Mouse (Mus musculus): ENCODE measurements around the gene Srsf3. TPM values are rescaled to one million over a fixed set of nuclear protein-coding genes. Genes with fewer than 3 reads are reported as not detected.
"Not testable (repeated sequence)": the region's sequence is repeated elsewhere in the genome, so short reads cannot be mapped to it uniquely, and the experiment has no call there.

The Srsf3 gene
- polyA plus RNA-seq, 1 experiment from 2014 or later, result 411 TPM

DNA sequence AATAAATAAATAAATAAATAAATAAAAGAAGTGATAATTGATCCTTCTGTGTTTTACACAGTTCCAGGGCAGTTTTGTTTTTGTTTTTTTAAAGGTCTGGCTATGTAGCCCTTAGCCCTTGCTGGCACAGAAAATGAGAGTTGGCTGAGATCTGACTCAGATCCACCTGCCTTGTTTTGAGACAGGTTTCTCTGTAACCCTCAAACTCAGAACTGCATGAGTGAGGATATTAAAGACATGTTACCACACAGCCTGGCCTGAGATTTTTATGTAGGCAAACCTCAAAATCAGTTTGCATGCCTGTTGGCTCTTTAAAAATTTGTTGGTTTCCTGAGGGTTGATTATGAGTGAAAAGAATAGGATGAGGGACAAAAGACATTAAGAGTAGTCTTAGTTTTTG lies 3.1 kb downstream of the Srsf3 start:
- Histone ChIP-seq H3K27me3 (no peaks in the 10 kb centered on the region), H3K4me2 (peak overlapping the region; percentile 98), H3K27ac (replicated peaks) (no peak overlapping the region), H3K36me3 (peaks cover 40% of the 10 kb centered on the region), H3K9me3 (no peaks in the 10 kb centered on the region), H3K9ac (no peak overlapping the region), H3K4me1 (replicated peaks) (peaks cover 53% of the 10 kb centered on the region), H3K4me3 (peak overlapping the region; percentile 67)
- no peak for ATAC-seq (ENCODE audit: low FRiP score, low read depth)

DNA sequence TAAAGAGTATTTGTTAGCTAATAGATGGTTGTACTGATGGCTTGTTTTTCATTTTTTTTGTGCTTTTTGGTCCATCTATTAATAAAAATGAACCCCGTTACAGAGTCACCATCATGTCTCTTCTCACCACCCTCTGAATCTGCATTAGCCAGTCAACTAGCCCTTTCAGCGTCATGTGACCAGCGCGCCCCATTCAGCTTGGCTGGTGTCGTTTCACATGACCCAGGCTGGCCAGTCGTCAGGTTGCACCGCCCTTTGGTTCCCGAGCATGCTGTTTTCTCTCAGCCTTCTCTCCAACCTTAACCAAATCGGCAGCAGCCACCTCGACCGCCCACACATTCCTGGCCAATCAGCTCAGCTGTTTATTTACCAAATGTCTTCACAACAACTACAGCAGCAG lies 6.9 kb downstream of the Srsf3 start:
- 75% methylated on average over 11 of the region's 11 CpGs for WGBS
- ATAC-seq (ENCODE audit: low FRiP score, low read depth), result peak; percentile 15; the same call in 1 of the 2 replicates

DNA sequence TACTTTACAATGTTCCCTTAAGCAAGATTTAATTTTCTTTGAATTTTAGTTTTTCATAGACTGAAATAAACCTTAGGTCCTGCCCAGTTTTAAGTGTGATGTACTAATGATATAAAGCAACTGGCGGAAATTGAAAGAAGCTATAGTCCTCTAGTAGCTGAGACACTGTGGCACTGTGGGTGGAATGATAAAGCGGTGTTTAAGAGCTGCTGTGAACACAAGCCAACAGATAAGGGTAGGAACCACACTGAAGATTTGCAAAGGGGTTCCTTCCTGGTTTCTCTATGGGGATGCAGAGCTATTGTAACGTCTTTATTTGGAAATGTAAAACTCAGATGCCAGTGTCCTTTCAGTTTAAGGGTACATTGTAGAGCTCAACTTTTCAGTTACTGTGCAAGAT lies 9.2 kb downstream of the Srsf3 start:
- Histone ChIP-seq H3K36me3 (peaks cover 87% of the 10 kb centered on the region), H3K4me1 (replicated peaks) (peaks cover 28% of the 10 kb centered on the region)
- H3K9me3 ChIP-seq; H3K4me3 ChIP-seq; H3K27me3 ChIP-seq; H3K4me2 ChIP-seq; H3K27ac ChIP-seq (replicated peaks); ATAC-seq (ENCODE audit: low FRiP score, low read depth); H3K9ac ChIP-seq: not testable (repeated sequence)
- WGBS, result 90% methylated on average over 3 of the region's 3 CpGs

More for the DNA sequence above, 6.9 kb downstream of the Srsf3 start:
- Histone ChIP-seq H3K36me3 (peaks cover 73% of the 10 kb centered on the region), H3K27ac (replicated peaks) (no peak overlapping the region), H3K4me3 (no peak overlapping the region), H3K4me2 (no peak overlapping the region), H3K4me1 (replicated peaks) (peaks cover 45% of the 10 kb centered on the region), H3K27me3 (no peaks in the 10 kb centered on the region), H3K9me3 (no peaks in the 10 kb centered on the region), H3K9ac (no peak overlapping the region)

DNA sequence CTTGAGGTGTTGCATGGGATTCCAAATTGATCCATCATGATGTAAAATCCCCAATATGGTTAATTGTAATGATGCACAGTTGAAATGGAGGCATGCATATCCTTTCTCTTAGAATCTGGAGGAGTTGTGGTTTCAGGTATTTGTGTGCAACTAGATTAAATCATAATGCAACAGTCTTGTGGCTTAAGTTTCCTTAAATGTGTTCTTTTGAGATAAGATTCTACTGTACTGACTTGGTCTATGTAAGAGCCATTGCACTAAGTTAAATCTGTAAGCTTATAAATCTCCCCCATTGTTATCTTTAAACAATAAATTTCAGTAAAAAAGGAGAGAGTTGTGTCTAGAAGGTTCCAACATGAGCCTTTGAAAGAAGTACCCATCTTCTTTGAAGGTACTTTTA lies 10.1 kb downstream of the Srsf3 start:
- no peak overlapping the region for H3K9ac ChIP-seq
- no peak for ATAC-seq (ENCODE audit: low FRiP score, low read depth)

DNA sequence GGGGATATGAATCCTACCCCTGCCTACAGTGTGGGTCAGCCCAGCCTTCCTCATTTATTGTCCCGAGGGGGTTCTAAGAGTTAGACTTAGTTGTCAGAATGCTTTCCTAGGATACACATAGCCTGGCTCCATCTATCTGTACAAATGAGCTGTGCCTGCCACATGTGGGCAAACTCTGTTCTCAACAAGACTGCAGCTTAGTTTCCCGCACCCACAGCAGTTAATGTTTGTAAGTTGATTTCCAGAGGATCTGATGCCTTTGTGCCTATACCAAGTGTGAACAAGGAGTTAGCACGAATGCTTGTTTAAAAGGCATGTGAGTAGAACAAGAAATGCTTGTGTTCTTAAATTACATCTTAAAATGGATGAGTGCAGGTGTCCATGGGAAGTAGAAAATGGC lies 11.2 kb downstream of the Srsf3 start:
- H3K27ac ChIP-seq (replicated peaks), result no peak overlapping the region
- H3K36me3 ChIP-seq, result peaks cover 80% of the 10 kb centered on the region
- no peak overlapping the region for H3K9ac ChIP-seq
- no peaks in the 10 kb centered on the region for H3K9me3 ChIP-seq
- 91% methylated on average over 3 of the region's 3 CpGs for WGBS
- no peak overlapping the region for H3K4me2 ChIP-seq
- peaks cover 12% of the 10 kb centered on the region for H3K4me1 ChIP-seq (replicated peaks)
- no peak overlapping the region for H3K4me3 ChIP-seq
- ATAC-seq (ENCODE audit: low FRiP score, low read depth), result no peak
- H3K27me3 ChIP-seq, result no peaks in the 10 kb centered on the region

More for the DNA sequence above, 10.1 kb downstream of the Srsf3 start:
- no peak overlapping the region for H3K4me2 ChIP-seq
- no peaks in the 10 kb centered on the region for H3K9me3 ChIP-seq
- H3K4me1 ChIP-seq (replicated peaks), result peaks cover 19% of the 10 kb centered on the region
- peaks cover 81% of the 10 kb centered on the region for H3K36me3 ChIP-seq
- H3K27me3 ChIP-seq, result no peaks in the 10 kb centered on the region
- no peak overlapping the region for H3K27ac ChIP-seq (replicated peaks)
- H3K4me3 ChIP-seq, result no peak overlapping the region

DNA sequence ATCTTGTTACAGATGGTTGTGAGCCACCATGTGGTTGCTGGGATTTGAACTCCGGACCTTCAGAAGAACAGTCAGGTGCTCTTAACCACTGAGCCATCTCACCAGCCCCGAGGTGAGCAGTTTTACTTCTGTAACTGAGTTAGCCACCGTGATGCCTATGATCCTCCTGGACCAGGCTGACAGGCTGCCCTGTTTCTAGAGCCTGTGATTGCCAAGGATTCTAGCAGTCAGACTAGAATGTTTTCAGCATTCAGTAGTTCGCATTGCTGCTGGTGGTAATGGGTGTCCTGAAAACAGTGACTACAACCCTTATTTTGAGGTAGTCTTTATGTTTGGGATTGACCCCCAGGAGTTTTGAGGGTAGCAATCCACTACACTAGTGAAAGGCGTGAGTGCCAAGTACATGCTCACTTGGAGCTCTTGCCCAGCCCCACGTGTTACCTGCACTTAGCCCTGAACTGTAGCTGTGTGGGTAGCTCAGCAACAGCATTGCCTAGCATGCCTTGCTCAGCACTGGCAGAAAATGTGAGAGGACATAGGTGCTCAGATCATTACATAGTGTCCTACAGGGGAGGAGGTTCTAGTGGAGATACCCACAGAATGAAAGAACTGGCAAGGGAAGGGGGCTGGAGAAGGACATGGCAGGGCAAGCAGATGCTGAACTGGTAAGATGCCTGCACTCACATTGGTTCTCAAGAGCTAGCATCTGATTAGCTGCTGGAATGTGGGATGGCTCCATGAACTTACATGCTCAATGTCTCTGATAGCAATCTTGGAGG lies 11.9 kb downstream of the Srsf3 start:
- whole genome bisulfite sequencing, result 84% methylated on average over 6 of the region's 6 CpGs
- Histone ChIP-seq H3K9ac (no peak overlapping the region), H3K4me3 (no peak overlapping the region), H3K27ac (replicated peaks) (no peak overlapping the region), H3K36me3 (peaks cover 72% of the 10 kb centered on the region), H3K27me3 (no peaks in the 10 kb centered on the region), H3K4me1 (replicated peaks) (peaks cover 15% of the 10 kb centered on the region), H3K9me3 (no peaks in the 10 kb centered on the region), H3K4me2 (no peak overlapping the region)
- no peak for ATAC-seq (ENCODE audit: low FRiP score, low read depth)

DNA sequence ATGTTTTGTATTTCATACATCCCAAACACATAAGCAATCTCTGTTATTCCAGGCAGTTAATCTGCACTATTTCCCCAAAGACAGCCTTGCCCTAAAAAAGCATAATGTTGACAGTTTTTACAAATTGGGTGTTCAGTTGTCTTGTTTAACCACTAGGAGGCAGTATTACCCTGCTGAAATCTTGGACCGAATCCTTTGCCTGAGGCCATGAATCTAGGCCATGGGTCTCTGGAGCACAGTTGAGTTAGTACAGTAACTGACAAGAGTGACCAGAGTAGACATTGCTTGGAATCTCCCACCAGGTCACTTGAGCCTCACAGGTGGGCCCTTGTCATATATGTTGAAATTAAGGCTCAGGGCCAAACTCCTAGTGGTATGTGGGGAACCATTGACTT lies 12.5 kb downstream of the Srsf3 start:
- H3K4me2 ChIP-seq, result no peak overlapping the region
- H3K4me3 ChIP-seq, result no peak overlapping the region
- H3K9ac ChIP-seq, result no peak overlapping the region
- H3K4me1 ChIP-seq (replicated peaks), result peaks cover 16% of the 10 kb centered on the region; the same call in 1 of the 2 replicates
- H3K36me3 ChIP-seq, result peaks cover 66% of the 10 kb centered on the region
- no peaks in the 10 kb centered on the region for H3K27me3 ChIP-seq
- ATAC-seq (ENCODE audit: low FRiP score, low read depth), result no peak
- WGBS, result 47% methylated on average over 1 of the region's 1 CpGs
- no peak overlapping the region for H3K27ac ChIP-seq (replicated peaks)
- no peaks in the 10 kb centered on the region for H3K9me3 ChIP-seq

DNA sequence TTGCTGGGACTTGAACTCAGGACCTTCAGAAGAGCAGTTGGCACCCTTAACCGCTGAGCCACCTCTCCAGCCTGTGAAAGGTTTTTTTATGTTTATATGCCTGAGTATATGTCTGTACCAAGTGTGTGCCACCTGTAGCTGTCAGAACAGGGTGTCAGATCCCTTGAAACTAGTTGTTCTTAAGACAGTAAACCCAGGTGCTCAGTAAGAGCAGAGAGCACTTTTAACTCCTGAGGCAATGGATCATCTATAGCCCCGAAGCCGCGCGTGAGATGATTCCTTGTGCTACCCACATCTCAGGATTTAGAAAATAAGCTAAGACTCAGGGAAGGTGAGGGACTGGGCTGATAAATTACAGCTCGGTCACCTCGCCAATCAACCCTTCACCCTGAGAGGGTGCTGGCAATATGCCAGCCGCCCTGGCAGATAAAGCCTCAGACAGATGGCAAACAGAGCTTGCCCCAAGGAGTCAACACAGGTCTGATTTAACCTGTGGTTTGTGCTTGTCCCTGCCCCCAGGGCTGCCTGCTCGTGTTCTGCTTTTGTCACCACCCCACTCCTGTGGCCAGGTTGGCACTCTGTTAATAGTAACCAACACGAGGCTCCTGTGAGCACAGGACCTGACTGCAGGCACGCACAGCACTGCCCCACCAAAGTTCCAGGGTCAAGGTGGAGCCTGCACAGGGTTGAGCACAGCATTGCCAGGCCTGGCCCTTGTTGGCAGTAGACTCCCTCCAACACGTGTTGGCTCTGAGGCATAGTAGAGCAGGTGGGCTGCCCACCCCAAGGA lies 13.5 kb downstream of the Srsf3 start:
- H3K9me3 ChIP-seq, result no peaks in the 10 kb centered on the region
- H3K9ac ChIP-seq, result no peak overlapping the region
- no peak overlapping the region for H3K4me3 ChIP-seq
- no peaks in the 10 kb centered on the region for H3K27me3 ChIP-seq
- no peak overlapping the region for H3K27ac ChIP-seq (replicated peaks)
- 60% methylated on average over 12 of the region's 12 CpGs for WGBS
- ATAC-seq (ENCODE audit: low FRiP score, low read depth), result 0 out of 2 replicates have a peak, but pooled peaks have one; percentile 20
- H3K36me3 ChIP-seq, result peaks cover 56% of the 10 kb centered on the region
- no peak overlapping the region for H3K4me2 ChIP-seq
- peaks cover 18% of the 10 kb centered on the region; the same call in 1 of the 2 replicates for H3K4me1 ChIP-seq (replicated peaks)

DNA sequence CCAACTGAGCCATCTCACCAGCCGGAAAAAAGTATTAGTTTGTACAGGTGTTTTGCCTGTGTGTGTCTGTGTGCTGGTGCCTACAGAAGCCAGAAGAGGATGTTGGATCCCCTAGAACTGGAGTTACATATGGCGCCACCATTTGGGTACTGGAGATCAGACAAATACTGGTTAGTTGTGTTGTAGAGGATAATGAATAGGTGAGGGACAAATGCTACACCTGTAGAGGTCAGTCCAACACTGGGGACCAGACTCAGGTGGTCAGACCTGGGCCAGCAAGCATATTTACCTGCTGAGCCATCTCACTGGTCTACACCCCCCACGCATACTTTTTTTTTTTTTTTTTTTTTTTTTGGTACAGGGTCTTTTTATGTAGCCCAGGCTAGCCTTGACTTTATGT lies 14.4 kb downstream of the Srsf3 start:
- 88% methylated on average over 3 of the region's 3 CpGs for WGBS
- Histone ChIP-seq H3K9me3 (no peaks in the 10 kb centered on the region), H3K4me1 (replicated peaks) (peaks cover 23% of the 10 kb centered on the region; the same call in 1 of the 2 replicates), H3K27me3 (no peaks in the 10 kb centered on the region), H3K4me2 (no peak overlapping the region), H3K27ac (replicated peaks) (no peak overlapping the region), H3K4me3 (no peak overlapping the region), H3K9ac (no peak overlapping the region), H3K36me3 (peaks cover 50% of the 10 kb centered on the region)
- no peak for ATAC-seq (ENCODE audit: low FRiP score, low read depth)

DNA sequence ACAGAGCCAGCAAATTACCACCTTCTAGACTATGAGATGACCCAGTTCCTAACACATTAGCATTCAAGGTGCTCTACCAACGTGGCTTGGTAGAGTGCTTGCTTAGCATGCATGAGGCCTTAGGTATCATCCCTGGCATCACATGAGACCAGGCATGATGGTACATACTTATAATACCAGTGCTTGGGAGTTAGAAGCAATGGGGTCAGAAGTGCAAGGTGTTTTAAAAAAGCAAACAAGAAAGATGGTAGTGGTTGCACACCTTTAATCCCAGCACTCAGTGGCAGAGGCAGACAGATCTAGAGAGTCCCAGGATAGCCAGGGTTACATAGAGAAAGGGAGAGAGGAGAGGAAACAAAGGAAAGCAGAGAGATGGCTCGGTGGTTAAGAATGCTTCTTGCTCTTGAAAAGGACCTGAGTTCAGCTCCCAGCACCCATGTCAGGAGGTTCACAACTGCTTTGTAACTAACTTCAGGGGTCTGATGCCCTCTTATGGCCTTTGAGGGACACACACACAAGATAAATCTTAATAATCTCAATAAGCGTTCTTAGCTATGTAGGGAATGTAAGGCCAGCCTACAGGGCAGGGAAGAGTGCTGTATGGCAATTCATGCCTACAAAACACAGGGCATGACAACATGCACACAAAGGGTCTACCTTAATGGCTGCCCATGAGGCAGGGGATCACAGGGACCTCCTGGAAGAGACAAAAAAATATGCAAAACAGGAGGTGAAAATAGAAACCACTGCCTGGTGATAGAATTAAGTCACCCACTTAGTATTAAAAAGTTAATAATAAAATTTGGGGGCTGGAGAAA lies 15.5 kb downstream of the Srsf3 start:
- Histone ChIP-seq H3K27me3 (no peaks in the 10 kb centered on the region), H3K36me3 (peaks cover 42% of the 10 kb centered on the region), H3K9me3 (no peaks in the 10 kb centered on the region), H3K27ac (replicated peaks) (no peak overlapping the region), H3K4me3 (no peak overlapping the region), H3K4me1 (replicated peaks) (peaks cover 23% of the 10 kb centered on the region; the same call in 1 of the 2 replicates), H3K4me2 (no peak overlapping the region), H3K9ac (no peak overlapping the region)
- 66% methylated on average over 3 of the region's 3 CpGs for WGBS
- no peak for ATAC-seq (ENCODE audit: low FRiP score, low read depth)

DNA sequence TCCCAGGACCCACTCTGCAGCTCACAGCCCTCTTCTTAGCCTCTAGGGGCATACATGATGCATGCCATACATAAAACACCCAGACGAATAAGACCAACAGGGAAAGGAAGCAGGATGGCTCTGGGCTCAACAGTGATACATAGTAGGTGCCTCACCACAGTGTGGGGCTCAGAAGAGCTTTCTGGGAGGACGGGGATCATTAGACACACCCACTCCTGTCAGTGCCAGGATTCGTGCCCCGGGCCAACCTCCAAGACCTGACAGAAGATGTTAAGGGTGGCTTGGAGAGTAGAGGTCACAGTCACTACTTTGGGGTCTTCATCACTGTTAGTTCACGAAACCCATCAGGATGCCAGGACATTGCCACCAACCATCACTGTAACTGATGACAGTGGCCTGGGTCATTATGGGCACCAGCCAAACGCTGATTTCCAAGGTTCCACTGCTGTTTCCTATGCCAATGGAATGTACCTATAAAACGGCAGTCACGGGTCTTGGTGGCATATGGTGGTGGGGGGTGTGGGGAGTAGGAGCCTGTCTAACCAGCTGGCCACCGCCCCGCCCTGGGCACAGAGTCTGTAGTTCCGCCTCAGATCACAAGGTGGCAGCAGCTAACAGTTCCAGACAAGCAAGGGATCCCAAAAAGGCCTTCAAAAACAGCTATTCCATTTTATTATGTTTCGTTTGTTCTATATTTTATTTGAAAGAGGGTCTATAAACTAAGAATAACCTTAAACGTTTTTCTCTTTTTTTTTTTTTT lies 16.5 kb downstream of the Srsf3 start:
- no peak overlapping the region for H3K9ac ChIP-seq
- H3K9me3 ChIP-seq, result no peaks in the 10 kb centered on the region
- no peak overlapping the region for H3K4me3 ChIP-seq
- WGBS, result 21% methylated on average over 13 of the region's 13 CpGs
- H3K27me3 ChIP-seq, result no peaks in the 10 kb centered on the region
- peak; percentile 45 for ATAC-seq (ENCODE audit: low FRiP score, low read depth)
- H3K36me3 ChIP-seq, result peaks cover 32% of the 10 kb centered on the region
- H3K27ac ChIP-seq (replicated peaks), result no peak overlapping the region
- H3K4me1 ChIP-seq (replicated peaks), result peaks cover 23% of the 10 kb centered on the region; the same call in 1 of the 2 replicates
- H3K4me2 ChIP-seq, result no peak overlapping the region
